Mouse (Mus musculus): ENCODE measurements at regions not wholly inside any gene's neighbourhood (a gene's known extent, or its start where the extent isn't known, plus 50 kb on each side); places are given as distances from the start of the nearest gene placed in this dataset.

DNA sequence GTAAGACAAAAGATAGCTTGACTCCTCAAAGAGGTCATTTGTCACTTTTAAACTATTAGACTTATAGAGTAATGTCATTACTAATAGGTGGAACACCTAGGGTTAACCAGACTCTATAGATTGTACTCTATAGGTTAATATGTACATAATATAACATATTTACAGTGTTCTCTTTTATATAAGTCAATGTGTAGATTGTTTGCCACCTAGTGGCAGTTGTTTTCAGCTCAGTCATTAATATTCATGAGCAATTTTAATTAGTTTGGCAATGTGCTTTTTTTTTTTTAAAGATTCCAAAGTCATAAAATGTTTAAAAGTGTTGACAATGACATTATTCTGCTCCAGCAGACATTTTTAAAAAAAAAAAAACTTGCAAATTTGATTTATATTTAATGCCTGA, 164.4 kb upstream of the L3mbtl3 start:
- H3K27ac ChIP-seq = no peak overlapping the region
- no peaks in the 10 kb centered on the region for H3K27me3 ChIP-seq
- no peaks in the 10 kb centered on the region for H3K4me1 ChIP-seq (replicated peaks)
- no peak overlapping the region for H3K4me3 ChIP-seq (replicated peaks)
- H3K9ac ChIP-seq = no peak overlapping the region
- ATAC-seq (ENCODE audit: low read depth) (no peak), DNase-seq (no peak)
- no peaks in the 10 kb centered on the region for H3K36me3 ChIP-seq
- H3K4me2 ChIP-seq = no peak overlapping the region
- no peaks in the 10 kb centered on the region for H3K9me3 ChIP-seq (replicated peaks)

DNA sequence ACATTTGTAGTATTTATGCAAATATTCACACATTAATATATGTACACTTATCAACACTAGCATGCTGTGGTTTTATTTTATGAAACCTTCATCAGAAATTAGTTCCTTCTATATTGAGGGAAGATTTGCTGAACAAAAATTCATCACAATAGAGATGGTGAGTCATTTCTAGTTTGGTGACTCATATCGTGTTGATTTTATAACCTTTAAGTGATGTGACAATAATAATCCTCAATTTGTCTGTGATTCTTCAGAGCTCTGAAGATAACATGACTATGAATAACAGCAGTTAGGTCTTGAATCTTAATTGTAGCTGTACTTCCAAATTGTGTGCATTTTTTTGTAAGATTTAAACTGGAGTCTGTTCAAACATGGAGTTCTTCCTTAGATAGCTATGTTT, 168.3 kb upstream of the L3mbtl3 start:
- H3K9me3 ChIP-seq (replicated peaks) = no peaks in the 10 kb centered on the region
- DNase-seq (no peak), ATAC-seq (ENCODE audit: low read depth) (no peak)
- H3K4me2 ChIP-seq = no peak overlapping the region
- no peaks in the 10 kb centered on the region for H3K27me3 ChIP-seq
- no peak overlapping the region for H3K4me3 ChIP-seq (replicated peaks)
- 67% methylated on average over 1 of the region's 1 CpGs for WGBS (ENCODE audit: insufficient replicate concordance)
- no peak overlapping the region for H3K27ac ChIP-seq
- no peaks in the 10 kb centered on the region for H3K36me3 ChIP-seq
- no peaks in the 10 kb centered on the region for H3K4me1 ChIP-seq (replicated peaks)
- H3K9ac ChIP-seq = no peak overlapping the region

GRCm38 (mm10) chr10:26544796-26545195, 169.0 kb upstream of the L3mbtl3 start:
- WGBS (ENCODE audit: insufficient replicate concordance) = 47% methylated on average over 1 of the region's 1 CpGs
- Histone ChIP-seq H3K27me3 (no peaks in the 10 kb centered on the region), H3K36me3 (no peaks in the 10 kb centered on the region), H3K4me2 (no peak overlapping the region), H3K27ac (no peak overlapping the region), H3K4me1 (replicated peaks) (no peaks in the 10 kb centered on the region), H3K4me3 (replicated peaks) (no peak overlapping the region), H3K9me3 (replicated peaks) (no peaks in the 10 kb centered on the region), H3K9ac (no peak overlapping the region)
- no peak for DNase-seq
- ATAC-seq (ENCODE audit: low read depth) = no peak

DNA sequence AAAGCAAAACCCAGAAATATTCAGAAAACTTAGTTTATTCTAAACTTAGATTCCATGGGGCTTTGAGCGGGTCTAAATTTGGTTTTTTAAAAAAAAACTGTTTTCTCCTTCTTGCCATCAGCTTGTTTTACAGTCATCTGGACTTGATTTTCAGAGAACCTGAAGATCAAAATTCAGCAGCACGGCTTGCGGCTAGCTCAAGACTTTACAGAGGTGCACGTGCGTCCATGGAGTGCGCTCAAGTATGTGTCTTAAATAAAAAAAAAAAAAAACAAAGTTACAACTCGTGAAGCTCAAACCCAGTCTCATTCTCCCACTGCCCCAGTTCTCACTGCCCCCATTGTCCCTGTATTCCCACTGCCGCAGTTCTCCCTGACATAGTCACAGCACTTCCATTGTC, 180.5 kb upstream of the L3mbtl3 start:
- 79% methylated on average over 8 of the region's 8 CpGs for WGBS (ENCODE audit: insufficient replicate concordance)
- Histone ChIP-seq H3K36me3 (no peaks in the 10 kb centered on the region), H3K4me1 (replicated peaks) (no peaks in the 10 kb centered on the region), H3K9ac (no peak overlapping the region), H3K27ac (no peak overlapping the region), H3K4me3 (replicated peaks) (no peak overlapping the region), H3K9me3 (replicated peaks) (no peaks in the 10 kb centered on the region), H3K4me2 (no peak overlapping the region), H3K27me3 (no peaks in the 10 kb centered on the region)
- ATAC-seq (ENCODE audit: low read depth) = no peak
- no peak for DNase-seq

DNA sequence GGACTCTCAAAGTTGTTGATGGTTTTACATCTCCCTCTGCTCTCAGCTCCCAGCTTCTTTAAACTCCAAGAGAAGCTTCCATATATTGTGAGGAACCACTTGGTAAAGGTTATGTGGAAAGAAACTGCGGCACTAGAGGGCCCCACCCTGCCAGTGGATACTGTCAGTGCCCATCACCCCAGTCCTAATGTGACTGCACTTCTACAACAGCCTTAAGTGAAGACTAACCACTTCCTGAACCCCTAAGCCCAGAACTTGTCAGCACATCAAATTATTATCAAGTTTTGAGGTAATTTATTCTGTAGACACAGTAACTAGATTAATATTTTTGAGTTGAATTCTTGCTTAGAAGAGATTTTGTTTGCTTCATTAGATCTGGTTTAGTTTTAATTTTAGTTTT, 182.3 kb upstream of the L3mbtl3 start:
- no peaks in the 10 kb centered on the region for H3K36me3 ChIP-seq
- H3K27ac ChIP-seq = no peak overlapping the region
- H3K4me3 ChIP-seq (replicated peaks) = no peak overlapping the region
- WGBS (ENCODE audit: insufficient replicate concordance) = 34% methylated on average over 1 of the region's 1 CpGs
- ATAC-seq (ENCODE audit: low read depth) = no peak
- H3K4me1 ChIP-seq (replicated peaks) = no peaks in the 10 kb centered on the region
- H3K27me3 ChIP-seq = no peaks in the 10 kb centered on the region
- no peaks in the 10 kb centered on the region for H3K9me3 ChIP-seq (replicated peaks)
- H3K9ac ChIP-seq = no peak overlapping the region
- no peak for DNase-seq
- no peak overlapping the region for H3K4me2 ChIP-seq

- H3K9me3 ChIP-seq (replicated peaks) = no peaks in the 10 kb centered on the region
- no peaks in the 10 kb centered on the region for H3K36me3 ChIP-seq
- H3K27ac ChIP-seq = no peak overlapping the region
- H3K27me3 ChIP-seq = no peaks in the 10 kb centered on the region
- no peak overlapping the region for H3K4me2 ChIP-seq
- H3K4me1 ChIP-seq (replicated peaks) = no peaks in the 10 kb centered on the region
- DNase-seq (no peak), ATAC-seq (ENCODE audit: low read depth) (no peak)
- 39% methylated on average over 4 of the region's 4 CpGs for WGBS (ENCODE audit: insufficient replicate concordance)
- H3K9ac ChIP-seq = no peak overlapping the region
- no peak overlapping the region for H3K4me3 ChIP-seq (replicated peaks)
Measured at GRCm38 (mm10) chr10:26559323-26559722, 183.6 kb upstream of the L3mbtl3 start.

GRCm38 (mm10) chr10:26560456-26560855, 184.7 kb upstream of the L3mbtl3 start:
- Histone ChIP-seq H3K4me1 (replicated peaks) (no peaks in the 10 kb centered on the region), H3K27ac (no peak overlapping the region), H3K9me3 (replicated peaks) (no peaks in the 10 kb centered on the region), H3K27me3 (no peaks in the 10 kb centered on the region), H3K4me2 (no peak overlapping the region), H3K9ac (no peak overlapping the region), H3K4me3 (replicated peaks) (no peak overlapping the region), H3K36me3 (no peaks in the 10 kb centered on the region)
- no peak for DNase-seq
- no peak for ATAC-seq (ENCODE audit: low read depth)
- WGBS (ENCODE audit: insufficient replicate concordance) = 75% methylated on average over 4 of the region's 4 CpGs

DNA sequence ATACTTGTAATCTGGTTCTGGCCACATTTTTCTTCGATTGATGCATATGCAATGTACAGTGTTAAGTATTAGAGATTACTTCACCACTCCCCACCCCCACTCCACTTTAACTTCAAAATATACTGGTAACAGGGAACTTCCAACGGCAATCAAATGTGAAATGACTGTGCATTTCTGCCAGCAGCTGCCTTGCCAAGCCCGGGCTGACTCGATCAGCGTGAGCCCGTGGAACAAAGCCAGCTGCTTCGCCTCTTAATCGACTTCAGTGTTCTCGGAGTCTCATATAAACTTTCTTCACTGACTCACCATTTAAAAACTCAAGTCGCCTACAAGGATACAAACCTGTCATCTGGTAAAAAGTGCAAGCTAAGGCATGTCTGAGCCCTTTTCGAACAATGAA, 188.7 kb upstream of the L3mbtl3 start:
- Histone ChIP-seq H3K9me3 (replicated peaks) (no peaks in the 10 kb centered on the region), H3K9ac (no peak overlapping the region), H3K4me1 (replicated peaks) (no peaks in the 10 kb centered on the region), H3K27me3 (no peaks in the 10 kb centered on the region), H3K27ac (no peak overlapping the region), H3K36me3 (no peaks in the 10 kb centered on the region), H3K4me3 (replicated peaks) (no peak overlapping the region), H3K4me2 (no peak overlapping the region)
- no peak for DNase-seq
- ATAC-seq (ENCODE audit: low read depth) = peak; percentile 31; the same call in 1 of the 2 replicates
- WGBS (ENCODE audit: insufficient replicate concordance) = 35% methylated on average over 11 of the region's 11 CpGs

DNA sequence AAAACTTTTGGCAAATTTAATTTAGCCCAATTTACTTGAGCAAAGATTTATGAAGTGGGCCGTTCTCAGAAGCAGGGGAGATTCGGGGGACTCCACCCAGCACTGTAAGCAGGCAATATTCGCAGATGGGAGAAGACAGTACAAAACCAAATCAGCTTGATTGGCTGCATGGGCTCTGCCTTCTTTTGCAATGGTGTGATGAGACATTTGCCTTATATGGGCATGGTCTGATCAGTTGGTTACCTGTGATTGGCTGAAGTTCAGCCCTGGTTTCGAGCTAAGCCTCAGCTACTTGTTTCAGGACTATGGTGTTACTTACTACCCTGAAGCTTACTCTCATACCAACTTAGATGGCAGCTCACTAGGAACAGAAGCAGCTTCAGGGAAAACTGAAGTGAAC, 185.6 kb upstream of the Arhgap18 start:
- no peaks in the 10 kb centered on the region for H3K9me3 ChIP-seq (replicated peaks)
- no peaks in the 10 kb centered on the region for H3K27me3 ChIP-seq
- no peak overlapping the region for H3K4me2 ChIP-seq
- H3K9ac ChIP-seq = no peak overlapping the region
- no peak for ATAC-seq (ENCODE audit: low read depth)
- H3K4me1 ChIP-seq (replicated peaks) = no peaks in the 10 kb centered on the region
- 71% methylated on average over 4 of the region's 4 CpGs for WGBS (ENCODE audit: insufficient replicate concordance)
- H3K36me3 ChIP-seq = no peaks in the 10 kb centered on the region
- no peak for DNase-seq
- H3K4me3 ChIP-seq (replicated peaks) = no peak overlapping the region
- no peak overlapping the region for H3K27ac ChIP-seq

GRCm38 (mm10) chr10:26570468-26570867, 182.8 kb upstream of the Arhgap18 start:
- no peaks in the 10 kb centered on the region for H3K4me1 ChIP-seq (replicated peaks)
- 76% methylated on average over 5 of the region's 5 CpGs for WGBS (ENCODE audit: insufficient replicate concordance)
- no peak overlapping the region for H3K27ac ChIP-seq
- no peaks in the 10 kb centered on the region for H3K9me3 ChIP-seq (replicated peaks)
- H3K4me2 ChIP-seq = no peak overlapping the region
- no peak for DNase-seq
- no peak overlapping the region for H3K9ac ChIP-seq
- H3K36me3 ChIP-seq = no peaks in the 10 kb centered on the region
- no peak for ATAC-seq (ENCODE audit: low read depth)
- H3K27me3 ChIP-seq = no peaks in the 10 kb centered on the region
- no peak overlapping the region for H3K4me3 ChIP-seq (replicated peaks)

- Histone ChIP-seq H3K36me3 (no peaks in the 10 kb centered on the region), H3K4me1 (replicated peaks) (no peaks in the 10 kb centered on the region), H3K9me3 (replicated peaks) (no peaks in the 10 kb centered on the region), H3K4me3 (replicated peaks) (no peak overlapping the region), H3K9ac (no peak overlapping the region), H3K27ac (no peak overlapping the region), H3K27me3 (no peaks in the 10 kb centered on the region), H3K4me2 (no peak overlapping the region)
- WGBS (ENCODE audit: insufficient replicate concordance) = 56% methylated on average over 1 of the region's 1 CpGs
- DNase-seq (no peak), ATAC-seq (ENCODE audit: low read depth) (no peak)
Measured at GRCm38 (mm10) chr10:26571377-26571776, 181.8 kb upstream of the Arhgap18 start.

GRCm38 (mm10) chr10:26576153-26576552, 177.1 kb upstream of the Arhgap18 start:
- Histone ChIP-seq H3K9me3 (replicated peaks) (no peaks in the 10 kb centered on the region), H3K27me3 (no peaks in the 10 kb centered on the region), H3K4me2 (no peak overlapping the region), H3K4me1 (replicated peaks) (no peaks in the 10 kb centered on the region), H3K27ac (no peak overlapping the region), H3K9ac (no peak overlapping the region), H3K36me3 (no peaks in the 10 kb centered on the region), H3K4me3 (replicated peaks) (no peak overlapping the region)
- ATAC-seq (ENCODE audit: low read depth) (no peak), DNase-seq (no peak)
- WGBS (ENCODE audit: insufficient replicate concordance) = 43% methylated on average over 3 of the region's 3 CpGs

DNA sequence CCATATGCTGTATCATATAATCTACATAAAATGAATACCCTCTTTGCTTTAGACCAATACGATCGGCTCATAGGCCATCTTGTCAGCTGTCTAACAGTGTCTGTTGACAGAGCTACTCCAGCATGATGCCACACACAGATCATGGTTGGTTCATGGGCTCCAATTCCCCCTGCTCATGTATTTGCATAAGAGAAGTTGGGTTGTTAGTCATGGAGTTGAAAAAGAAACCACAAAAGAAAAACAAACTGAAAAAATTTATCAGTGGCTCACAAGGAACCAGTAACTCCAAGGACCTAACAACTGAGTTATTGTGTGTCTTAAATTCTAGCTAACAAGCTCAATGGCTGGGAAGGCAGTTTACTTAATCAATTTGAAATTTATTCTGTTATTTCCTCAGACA, 176.1 kb upstream of the Arhgap18 start:
- DNase-seq (no peak), ATAC-seq (ENCODE audit: low read depth) (no peak)
- Histone ChIP-seq H3K9me3 (replicated peaks) (no peaks in the 10 kb centered on the region), H3K4me3 (replicated peaks) (no peak overlapping the region), H3K27ac (no peak overlapping the region), H3K27me3 (no peaks in the 10 kb centered on the region), H3K9ac (no peak overlapping the region), H3K4me1 (replicated peaks) (no peaks in the 10 kb centered on the region), H3K36me3 (no peaks in the 10 kb centered on the region), H3K4me2 (no peak overlapping the region)
- WGBS (ENCODE audit: insufficient replicate concordance) = 63% methylated on average over 2 of the region's 2 CpGs

All from liver, embryonic 13.5 days (tissue).